Mouse (Mus musculus): ENCODE data around the gene Sar1b. TPM values are rescaled to one million over a fixed set of nuclear protein-coding genes. Genes with fewer than 3 reads are reported as not detected.
"Not testable (repeated sequence)": the region's sequence is repeated elsewhere in the genome, so short reads cannot be mapped to it uniquely, and the experiment has no call there.

Sar1b gene
- total RNA-seq, 2 experiments from 2014 or later: 67.7 to 71.7 TPM

GRCm38 (mm10) chr11:51775507-51775906 is 12.0 kb downstream of the Sar1b start:
- DNase-seq (ENCODE audit: low spot score in 2 of 2): no peak

GRCm38 (mm10) chr11:51777478-51777877 is 14.0 kb downstream of the Sar1b start:
- no peak for DNase-seq (ENCODE audit: low spot score in 2 of 2)

- DNase-seq (ENCODE audit: low spot score in 2 of 2): no peak
These were observed 17.3 kb downstream of the Sar1b start for GRCm38 (mm10) chr11:51780773-51781267.

GRCm38 (mm10) chr11:51782721-51783120 is 19.2 kb downstream of the Sar1b start:
- DNase-seq (ENCODE audit: low spot score in 2 of 2): no peak

GRCm38 (mm10) chr11:51785926-51786325 is 22.4 kb downstream of the Sar1b start:
- peak in 1 of 2 experiments; percentile 16 for DNase-seq (ENCODE audit: low spot score in 2 of 2)

- DNase-seq (ENCODE audit: low spot score in 2 of 2): not testable (repeated sequence)
These were observed 26.2 kb downstream of the Sar1b start for GRCm38 (mm10) chr11:51789735-51790134.

GRCm38 (mm10) chr11:51790662-51791061 is 27.2 kb downstream of the Sar1b start:
- DNase-seq (ENCODE audit: low spot score in 2 of 2): no peak

- DNase-seq (ENCODE audit: low spot score in 2 of 2): no peak
These were observed 32.8 kb downstream of the Sar1b start for GRCm38 (mm10) chr11:51796272-51796671.

GRCm38 (mm10) chr11:51800634-51801325 is 37.3 kb downstream of the Sar1b start:
- peak; percentile 45 to 58 for DNase-seq (ENCODE audit: low spot score in 2 of 2)

- peak; percentile 73 to 74 for DNase-seq (ENCODE audit: low spot score in 2 of 2)
These were observed 41.9 kb downstream of the Sar1b start for GRCm38 (mm10) chr11:51805221-51805981.

- no peak for DNase-seq (ENCODE audit: low spot score in 2 of 2)
These were observed 43.8 kb downstream of the Sar1b start for GRCm38 (mm10) chr11:51807108-51807879.

- no peak for DNase-seq (ENCODE audit: low spot score in 2 of 2)
These were observed 46.2 kb downstream of the Sar1b start for GRCm38 (mm10) chr11:51809632-51810224.

GRCm38 (mm10) chr11:51811230-51811629 is 47.7 kb downstream of the Sar1b start:
- DNase-seq (ENCODE audit: low spot score in 2 of 2): no peak

- DNase-seq (ENCODE audit: low spot score in 2 of 2): no peak
These were observed 48.6 kb downstream of the Sar1b start for GRCm38 (mm10) chr11:51812022-51812546.

- peak; percentile 80 to 88 for DNase-seq (ENCODE audit: low spot score in 2 of 2)
These were observed 54.3 kb downstream of the Sar1b start for GRCm38 (mm10) chr11:51817756-51818155.

- no peak for DNase-seq (ENCODE audit: low spot score in 2 of 2)
These were observed 55.4 kb downstream of the Sar1b start for GRCm38 (mm10) chr11:51818837-51819236.

GRCm38 (mm10) chr11:51819964-51820363 is 56.5 kb downstream of the Sar1b start:
- peak; percentile 33 to 56 for DNase-seq (ENCODE audit: low spot score in 2 of 2)

- DNase-seq (ENCODE audit: low spot score in 2 of 2): peak; percentile 63 to 79
These were observed 57.4 kb downstream of the Sar1b start for GRCm38 (mm10) chr11:51820861-51821260.

- DNase-seq (ENCODE audit: low spot score in 2 of 2): no peak
These were observed 59.2 kb downstream of the Sar1b start for GRCm38 (mm10) chr11:51822736-51823135.

GRCm38 (mm10) chr11:51823271-51823670 is 59.8 kb downstream of the Sar1b start:
- no peak for DNase-seq (ENCODE audit: low spot score in 2 of 2)
